Mouse (Mus musculus) kidney, adult 2 months (tissue): ENCODE results near the gene Hbb-y.
"Not testable (repeated sequence)": the region's sequence is repeated elsewhere in the genome, so short reads cannot be mapped to it uniquely, and the experiment has no call there.

Experiments used
- CTCF ChIP-seq: fragments of 200-500 bp; conservative IDR thresholded peaks from 2 replicates; pipeline ENCODE4 v1.5.1; 2011; ENCODE audit warnings: low read depth, mild to moderate bottlenecking, control low read depth, low read length, moderate library complexity, mixed read lengths; ENCODE audit not compliant: insufficient read depth, insufficient read length
- POLR2A ChIP-seq: fragments of 200-500 bp; IDR thresholded peaks from one replicate; pipeline ENCODE4 v1.6.1; 2011; ENCODE audit warnings: low read depth, low read length, control low read depth

GRCm38 (mm10) chr7:103827139-103827538, 25.9 kb downstream of the Hbb-y start:
- TF ChIP-seq CTCF, POLR2A: not testable (repeated sequence)
